Mouse (Mus musculus): ENCODE measurements at regions not wholly inside any gene's neighbourhood (a gene's known extent, or its start where the extent isn't known, plus 50 kb on each side); places are given as distances from the start of the nearest gene placed in this dataset.

DNA sequence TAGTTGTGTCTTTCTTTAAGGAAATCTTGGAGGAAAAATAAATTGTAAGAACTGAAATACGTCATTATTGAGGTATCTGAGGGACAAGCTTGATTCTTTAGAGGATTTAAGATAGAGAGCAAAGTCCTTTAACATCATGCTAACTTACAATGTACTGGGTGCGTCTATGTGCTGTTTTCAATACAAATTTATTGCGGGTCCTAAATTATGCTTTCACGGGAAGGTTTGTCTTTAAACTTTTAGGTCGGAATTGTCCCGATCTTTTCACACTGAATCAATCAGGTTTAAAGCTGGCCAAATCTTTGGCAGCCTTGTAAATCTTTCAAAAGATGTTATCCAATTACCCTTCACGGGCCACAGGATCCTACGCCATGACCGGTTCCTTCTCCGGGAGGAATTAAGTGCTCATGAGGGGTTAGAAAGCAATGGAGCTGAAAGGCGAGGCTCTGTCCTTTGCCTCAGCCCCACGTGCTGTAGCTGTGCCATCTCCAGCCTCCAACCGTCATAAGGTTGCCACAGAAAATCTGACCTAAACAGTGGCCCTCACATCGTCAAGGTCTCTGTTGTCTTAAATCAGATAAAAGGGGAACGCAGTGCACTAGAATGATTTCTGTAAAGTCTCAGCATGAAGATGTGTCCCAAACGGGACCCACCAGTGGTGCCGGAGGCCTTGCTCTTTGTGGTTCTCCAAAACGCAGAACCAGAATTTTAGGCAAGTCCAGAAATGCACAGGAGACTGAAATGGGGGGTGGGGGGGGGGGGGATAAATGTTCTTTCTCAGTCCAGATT, 235.6 kb upstream of the Gpc5 start:
- TF ChIP-seq POLR2A (IDR thresholded peaks at IDR 0.05; ENCODE audit: insufficient read depth, low read depth, low read length): no peak
- no peak for TF ChIP-seq CTCF (IDR thresholded peaks at IDR 0.05; ENCODE audit: insufficient read depth, low read depth, low read length)
